Mouse (Mus musculus): ENCODE measurements around the gene Zbed4.
"Not testable (repeated sequence)": the region's sequence is repeated elsewhere in the genome, so short reads cannot be mapped to it uniquely, and the experiment has no call there.

Gene Zbed4

DNA sequence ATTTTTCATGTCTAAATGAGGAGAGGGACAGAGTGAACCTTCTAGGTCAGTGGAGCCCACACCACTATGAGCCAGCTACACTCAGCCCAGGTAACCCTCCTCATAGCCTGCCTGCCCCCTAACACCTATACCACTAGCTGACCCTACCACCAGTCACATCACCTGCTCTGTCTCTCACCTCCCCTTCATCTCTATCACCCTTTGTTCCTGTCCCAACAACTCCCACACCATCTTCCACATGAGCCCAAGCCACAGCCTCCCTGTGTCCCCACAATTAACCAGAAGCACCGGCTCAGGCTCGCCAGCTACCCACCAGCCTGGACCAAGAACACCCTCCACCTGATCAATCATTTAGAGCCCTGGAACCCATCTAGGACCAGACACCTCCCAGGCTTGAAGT lies 58.9 kb downstream of the Zbed4 start:
- DNase-seq (ENCODE audit: low spot score) = no peak

DNA sequence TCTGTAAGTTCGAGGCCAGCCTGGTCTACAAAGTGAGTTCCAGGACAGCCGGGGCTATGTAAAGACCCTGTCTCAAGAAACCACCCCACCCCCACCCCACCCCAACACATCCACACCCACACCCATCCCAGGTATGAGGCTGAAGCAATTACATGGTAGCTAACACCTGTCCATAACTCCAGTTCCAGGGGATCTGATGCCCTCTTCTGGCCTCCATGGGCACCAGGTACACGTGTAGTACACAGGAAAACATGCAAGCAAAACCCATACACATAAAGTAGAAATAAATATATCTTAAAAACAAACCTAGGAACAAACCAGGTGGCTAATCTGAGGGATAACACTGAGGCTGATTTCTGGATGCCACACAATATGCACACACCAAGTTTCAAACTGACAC lies 61.8 kb downstream of the Zbed4 start:
- no peak for DNase-seq (ENCODE audit: low spot score)

DNA sequence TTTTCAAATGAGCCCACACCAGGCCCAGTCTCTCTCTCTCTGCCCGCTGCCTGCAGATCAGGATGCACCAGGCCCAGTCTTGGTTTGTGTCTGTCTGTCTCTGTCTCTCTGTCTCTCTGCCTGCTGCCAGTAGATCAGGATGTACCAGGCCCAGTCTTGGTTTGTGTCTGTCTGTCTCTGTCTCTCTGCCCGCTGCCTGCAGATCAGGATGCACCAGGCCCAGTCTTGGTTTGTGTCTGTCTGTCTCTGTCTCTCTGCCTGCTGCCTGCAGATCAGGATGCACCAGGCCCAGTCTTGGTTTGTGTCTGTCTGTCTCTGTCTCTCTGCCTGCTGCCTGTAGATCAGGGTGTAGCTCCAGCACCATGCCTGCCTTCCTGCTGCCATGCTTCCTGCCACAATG lies 62.4 kb downstream of the Zbed4 start:
- not testable (repeated sequence) for DNase-seq (ENCODE audit: low spot score)

DNA sequence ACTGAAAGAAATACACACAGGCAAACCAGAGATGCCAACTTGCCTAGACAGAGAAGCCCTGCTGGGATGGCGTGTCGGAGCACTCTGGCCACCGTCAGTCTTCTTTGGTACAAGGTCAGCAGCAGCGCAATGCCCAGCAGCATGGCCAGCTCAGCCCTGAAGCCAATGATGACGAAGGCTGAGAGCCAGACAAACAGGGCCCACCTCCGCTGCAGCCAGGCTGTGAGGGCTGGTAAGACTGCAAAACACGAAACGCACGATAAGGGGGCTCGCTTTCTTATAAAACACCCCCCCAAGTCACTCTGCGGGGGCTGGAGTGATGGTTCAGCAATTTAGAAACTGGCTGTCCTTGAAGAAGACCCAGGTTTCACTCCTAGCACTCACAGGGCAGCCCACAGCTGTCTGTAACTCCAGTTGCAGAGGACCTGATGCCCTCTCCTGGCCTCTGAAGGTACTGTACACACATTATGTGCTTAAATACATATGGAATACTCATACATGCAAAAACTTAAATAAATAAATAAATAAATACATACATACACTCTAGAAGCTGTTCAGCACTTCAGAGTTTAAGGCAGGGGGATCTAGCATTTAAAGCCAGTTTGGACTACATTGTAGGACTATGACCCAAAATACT lies 63.1 kb downstream of the Zbed4 start:
- DNase-seq (ENCODE audit: low spot score) = no peak

DNA sequence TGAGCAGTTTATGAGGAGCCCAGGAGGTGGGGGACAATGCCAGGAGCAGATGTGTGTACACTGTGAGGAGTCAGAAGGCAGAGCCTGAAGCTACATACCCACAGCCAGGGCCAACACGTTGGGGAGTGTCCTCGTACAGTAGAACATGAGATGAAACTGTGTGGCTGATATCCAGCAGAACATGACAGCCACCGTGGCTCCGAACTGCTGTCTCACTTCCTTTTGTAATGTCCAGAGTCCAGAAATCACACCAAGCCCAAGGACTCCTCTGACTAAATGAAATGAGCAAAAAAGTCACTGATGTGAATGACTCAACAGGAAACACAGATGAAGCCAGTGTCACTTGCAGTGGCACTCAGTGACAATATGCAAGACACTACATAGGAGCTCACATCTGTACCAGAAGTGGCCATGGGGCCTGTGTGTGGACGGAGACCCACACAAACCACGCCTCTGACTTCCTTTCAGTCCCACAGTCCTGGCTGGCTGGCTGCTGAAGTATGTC lies 63.8 kb downstream of the Zbed4 start:
- DNase-seq (ENCODE audit: low spot score) = no peak

DNA sequence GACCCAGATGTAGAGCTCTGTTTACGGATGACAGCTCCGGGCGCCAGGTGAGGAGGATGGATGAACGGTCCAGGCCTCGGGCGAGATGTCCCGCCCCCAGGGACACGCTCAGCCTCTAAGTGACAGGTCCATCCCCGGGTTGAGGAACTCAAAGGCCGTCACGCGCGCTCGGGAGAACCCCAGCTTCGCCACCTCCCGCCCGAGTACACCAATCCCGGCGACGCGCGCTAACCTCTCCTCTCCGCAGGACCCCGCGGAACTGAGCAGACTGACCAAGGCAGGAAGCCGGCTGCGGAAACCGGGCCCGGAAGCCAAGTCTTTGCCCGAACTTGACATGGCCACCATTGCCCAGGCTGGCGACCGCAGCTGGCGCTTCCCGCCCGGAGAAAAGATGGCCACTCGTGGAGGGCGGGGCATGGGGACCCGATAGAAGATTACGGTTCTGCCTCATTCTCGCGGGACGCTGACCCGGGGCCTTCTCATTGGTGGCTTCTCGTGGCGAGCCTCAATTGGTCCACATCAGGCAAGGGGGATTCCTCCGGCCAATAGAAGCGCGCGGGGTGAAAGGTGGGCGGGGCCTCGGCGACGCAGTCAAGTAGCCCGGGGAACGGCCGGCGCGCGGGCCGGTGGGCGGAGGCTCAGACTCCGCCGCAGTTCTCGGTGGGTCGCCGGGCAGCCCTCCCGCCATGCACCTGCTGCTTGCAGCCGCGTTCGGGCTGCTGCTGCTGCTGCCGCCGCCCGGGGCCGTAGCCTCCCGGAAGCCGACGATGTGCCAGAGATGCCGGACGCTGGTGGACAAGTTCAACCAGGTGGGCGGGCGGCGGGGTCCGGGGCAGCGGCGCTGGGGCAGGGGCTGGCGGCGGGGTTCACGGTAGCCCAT lies 67.8 kb downstream of the Zbed4 start, which contains the start of the genes Alg12 and Creld2:
Gene Alg12 (minus strand): TSS at position 293 of the 880 bp plus-strand sequence.
Gene Creld2 (plus strand): TSS at position 621 of the 880 bp plus-strand sequence.
- peak; percentile 100 for DNase-seq (ENCODE audit: low spot score)

DNA sequence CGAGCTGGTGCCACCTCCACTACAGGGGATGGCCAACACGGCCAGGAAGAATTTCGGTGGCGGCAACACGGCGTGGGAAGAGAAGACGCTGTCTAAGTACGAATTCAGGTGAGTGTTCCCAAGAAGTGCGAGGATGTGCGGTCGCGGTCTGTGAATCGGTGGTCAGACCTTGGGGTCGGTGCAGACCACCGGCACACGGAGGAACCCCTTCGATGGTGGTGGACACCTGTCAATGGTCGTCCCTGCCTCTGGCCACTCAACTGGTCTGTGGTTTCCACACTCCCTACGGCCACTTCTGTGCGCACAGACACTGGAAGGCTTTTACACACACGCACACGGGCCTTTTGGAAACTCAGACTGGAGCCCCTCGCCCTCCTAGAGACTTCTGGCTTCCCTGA lies 68.4 kb downstream of the Zbed4 start:
- DNase-seq (ENCODE audit: low spot score) = no peak

DNA sequence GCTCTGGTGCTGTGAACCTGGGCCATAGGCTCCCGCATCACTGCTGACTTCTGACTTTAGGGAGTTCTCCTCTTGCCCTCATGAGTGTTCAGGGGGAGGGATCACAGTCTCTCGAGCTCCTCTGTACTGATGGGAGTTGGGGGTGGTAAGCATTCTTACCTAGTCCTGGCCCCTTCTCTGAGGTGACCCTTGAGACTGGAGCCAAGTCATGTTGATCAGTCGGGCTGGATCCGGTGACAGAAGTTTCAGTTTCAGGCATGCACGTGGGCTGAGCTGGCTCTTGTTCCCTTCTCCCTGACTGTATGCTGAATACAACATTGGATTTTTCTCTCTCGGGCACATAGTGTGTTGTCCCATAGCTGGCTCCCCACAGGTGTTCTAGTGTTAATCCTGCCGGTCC lies 69.9 kb downstream of the Zbed4 start:
- no peak for DNase-seq (ENCODE audit: low spot score)

DNA sequence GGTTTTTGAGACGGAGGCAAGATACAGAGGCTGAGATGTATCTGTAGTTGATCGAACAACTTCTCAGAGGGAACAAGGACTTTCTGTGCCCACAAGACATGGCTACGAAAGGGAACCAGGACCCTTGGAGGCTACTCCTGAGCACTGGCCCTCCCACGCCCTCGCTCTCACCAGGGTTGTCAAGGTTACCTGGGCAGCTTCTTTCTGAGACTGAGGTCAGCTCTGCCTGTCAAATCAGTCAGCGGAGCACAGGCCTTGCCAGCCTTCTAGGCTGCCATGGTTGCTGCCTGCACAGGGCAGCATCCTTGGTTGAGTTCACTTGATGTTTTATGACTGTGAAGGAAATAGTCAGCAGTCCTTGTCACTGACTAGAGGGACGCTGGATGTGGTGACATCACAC lies 71.1 kb downstream of the Zbed4 start:
- no peak for DNase-seq (ENCODE audit: low spot score)

DNA sequence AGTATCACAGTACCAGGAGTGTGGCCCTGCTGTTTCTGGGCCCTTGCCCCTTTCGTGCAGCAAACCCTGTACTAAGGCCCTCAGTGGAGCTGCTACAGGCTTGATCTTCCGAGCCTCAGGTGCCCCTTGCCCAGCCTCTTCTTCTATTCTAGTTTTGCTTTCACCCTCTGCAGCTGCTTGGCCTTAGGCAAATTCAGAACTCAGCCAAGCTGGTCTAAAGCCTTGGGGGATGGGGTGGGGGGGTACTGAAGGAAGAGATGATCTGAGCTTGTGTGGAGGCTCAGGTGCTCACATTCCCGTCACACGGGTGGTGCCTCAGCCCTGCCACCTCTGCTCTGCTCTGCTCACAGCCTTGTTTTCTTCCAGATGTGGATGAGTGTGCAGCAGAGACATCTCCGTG lies 71.9 kb downstream of the Zbed4 start:
- no peak for DNase-seq (ENCODE audit: low spot score)

DNA sequence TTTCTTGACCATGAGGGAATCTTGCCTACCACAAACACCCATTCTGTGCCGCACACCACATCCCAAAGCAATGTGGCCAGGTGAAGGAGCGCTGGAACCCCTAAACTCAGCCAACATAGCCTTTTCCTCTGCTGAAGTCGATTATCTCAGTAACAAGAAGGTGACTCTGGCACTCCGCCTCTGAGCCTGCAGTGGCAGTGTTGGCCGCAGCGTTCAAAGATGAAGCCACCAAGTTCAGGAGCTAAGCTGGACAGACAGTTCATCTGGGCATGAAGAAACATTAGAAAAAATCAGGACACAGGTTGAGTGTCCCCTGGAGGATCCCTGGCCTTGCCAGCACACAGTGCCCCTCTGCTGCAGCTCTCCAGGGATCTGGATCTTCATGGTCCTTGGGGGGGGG lies 76.0 kb downstream of the Zbed4 start:
- no peak for DNase-seq (ENCODE audit: low spot score)

DNA sequence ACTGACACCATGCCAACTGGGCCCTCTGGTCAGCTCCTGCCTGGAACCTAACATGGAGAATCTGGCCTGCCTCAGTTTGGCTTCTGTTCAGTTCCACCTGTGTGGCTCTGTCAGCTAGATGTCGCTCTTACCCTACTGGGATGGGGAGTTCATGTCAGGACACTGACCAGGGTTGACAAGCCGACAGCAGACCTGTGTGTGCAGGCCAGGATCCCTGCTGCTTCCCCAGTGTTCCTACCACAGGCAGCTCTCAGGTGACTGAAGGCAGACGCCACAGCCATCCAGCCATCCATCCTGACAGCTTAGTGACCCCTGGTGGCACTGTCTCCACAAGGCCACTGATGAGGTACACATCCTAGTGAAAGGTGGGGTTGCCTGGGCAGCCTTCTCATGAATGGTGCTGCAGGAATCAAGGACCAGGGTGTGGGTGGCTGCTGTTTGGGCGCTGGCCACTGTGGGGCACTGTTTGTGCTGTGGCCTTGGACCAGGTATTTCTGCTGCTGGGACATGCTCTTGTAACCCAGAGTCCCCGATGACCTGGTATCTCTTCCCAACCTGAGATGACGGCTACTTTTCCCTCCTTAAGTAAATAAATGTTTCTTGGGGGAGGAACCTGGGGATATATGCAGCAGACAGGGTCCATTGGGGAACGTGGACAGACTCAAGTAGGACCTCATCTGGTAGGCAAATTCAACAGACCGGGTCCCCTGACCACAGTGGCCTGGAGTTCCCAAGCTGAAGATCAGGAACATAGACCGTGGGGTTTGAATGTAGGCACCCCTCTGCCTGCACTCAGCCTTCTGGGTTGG lies 76.7 kb downstream of the Zbed4 start:
- peak; percentile 41 for DNase-seq (ENCODE audit: low spot score)

DNA sequence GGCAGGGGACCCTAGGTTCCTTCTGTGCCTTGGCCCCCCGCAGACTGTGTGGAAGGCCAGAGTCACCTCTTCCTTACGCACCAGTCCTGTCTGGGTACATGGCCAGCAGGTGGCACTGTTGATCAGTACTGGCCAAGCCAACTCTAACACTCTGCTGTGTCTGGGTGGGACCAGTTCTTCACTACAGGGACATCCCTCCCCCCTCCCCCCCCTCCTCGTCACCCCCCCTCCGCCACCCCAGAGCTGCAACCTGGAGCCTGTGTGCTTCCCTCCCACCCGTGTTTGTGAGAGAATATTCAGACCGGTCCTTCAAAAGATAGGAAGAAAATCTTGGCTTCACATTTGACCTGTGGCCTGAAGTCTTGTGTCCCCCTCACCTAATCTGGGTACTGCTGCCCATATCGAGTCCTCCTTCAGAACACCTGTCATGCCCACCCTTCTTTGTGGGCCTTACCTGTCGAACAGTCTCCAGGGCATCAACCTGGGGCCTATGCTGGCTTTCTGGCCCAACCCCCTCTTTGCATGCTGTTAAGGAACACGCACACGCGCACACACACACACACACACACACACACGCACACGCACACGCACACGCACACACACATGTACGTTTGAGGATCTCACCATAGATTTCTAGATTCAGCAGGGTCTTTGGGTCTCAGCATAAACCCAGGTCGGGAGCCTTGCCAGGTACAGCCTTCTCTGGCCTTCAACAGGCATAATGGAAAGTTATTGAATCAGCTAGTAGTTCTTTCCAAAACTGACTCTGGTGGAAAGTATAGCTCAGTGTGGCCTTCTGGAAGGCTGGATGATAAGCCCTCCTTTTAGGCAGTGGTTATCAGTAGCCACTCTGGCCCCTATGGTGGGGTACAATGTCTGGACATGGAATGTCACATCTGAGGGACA lies 77.6 kb downstream of the Zbed4 start:
- DNase-seq (ENCODE audit: low spot score) = peak; percentile 65

DNA sequence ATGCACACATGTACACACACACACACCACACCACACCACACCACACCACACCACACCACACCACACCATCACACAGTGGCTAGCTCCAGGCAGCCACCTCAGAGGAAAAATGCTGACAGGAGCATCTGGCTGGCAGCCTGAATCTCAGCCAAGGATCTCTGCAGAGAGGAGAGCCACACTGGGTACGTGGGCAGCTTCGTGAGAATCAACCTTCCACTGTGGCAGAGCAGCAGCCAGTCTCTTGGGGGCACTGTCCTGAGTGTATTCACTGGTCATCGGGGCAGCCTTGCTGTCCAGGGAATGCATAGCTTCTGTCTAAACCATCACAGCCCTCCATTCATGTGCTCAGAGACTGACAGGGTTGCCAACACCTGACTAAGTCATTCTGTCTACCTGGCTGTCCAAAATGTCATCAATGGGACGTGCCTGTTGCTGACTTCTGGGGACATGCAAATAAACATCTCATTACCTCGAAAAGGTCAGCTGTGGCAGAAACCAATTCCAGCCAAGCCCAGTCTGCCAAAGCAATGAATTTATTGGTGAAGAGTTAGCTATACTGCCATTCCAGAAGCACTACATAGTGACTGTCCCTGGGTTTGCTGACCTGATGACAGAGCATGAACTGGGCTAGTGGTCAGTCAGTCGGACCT lies 78.5 kb downstream of the Zbed4 start:
- no peak for DNase-seq (ENCODE audit: low spot score)

DNA sequence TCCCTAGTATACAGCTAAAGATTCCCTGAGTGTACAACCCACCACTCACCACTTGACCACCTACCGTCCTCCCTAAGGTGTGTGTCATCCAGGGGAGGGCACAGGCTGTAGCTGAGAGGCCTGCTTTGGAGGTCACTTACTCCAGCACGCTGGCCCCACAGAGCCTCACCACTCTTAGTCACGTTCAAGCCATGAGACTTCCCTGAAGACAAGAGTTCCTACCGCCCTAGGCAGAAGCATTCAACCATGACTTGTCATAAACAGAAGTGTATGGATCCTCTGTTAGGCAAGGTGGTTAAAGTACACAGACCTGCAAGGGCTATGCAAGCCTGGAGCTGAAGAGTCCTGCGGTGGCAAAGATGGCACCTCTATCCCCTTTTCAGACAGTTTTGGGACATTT lies 79.2 kb downstream of the Zbed4 start:
- no peak for DNase-seq (ENCODE audit: low spot score)

DNA sequence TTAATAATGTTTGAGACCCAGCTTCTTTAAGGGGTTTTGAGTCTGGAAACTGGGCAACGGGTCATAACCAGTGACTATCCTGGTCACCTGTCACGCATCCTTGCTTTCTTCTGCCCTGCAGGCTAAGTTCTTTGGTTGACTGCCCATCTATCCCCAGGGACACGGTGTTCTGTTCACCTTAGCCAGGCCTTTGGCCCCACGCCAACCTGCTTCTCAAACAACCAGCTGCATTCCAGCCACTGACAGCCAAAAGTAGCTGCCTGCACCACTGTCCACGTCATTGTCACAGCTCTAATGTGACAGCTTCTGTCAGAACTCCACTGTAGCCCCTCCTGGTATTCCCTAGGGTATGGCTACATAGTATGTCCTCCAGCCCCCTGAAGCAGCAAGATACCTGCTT lies 80.0 kb downstream of the Zbed4 start:
- DNase-seq (ENCODE audit: low spot score) = no peak

DNA sequence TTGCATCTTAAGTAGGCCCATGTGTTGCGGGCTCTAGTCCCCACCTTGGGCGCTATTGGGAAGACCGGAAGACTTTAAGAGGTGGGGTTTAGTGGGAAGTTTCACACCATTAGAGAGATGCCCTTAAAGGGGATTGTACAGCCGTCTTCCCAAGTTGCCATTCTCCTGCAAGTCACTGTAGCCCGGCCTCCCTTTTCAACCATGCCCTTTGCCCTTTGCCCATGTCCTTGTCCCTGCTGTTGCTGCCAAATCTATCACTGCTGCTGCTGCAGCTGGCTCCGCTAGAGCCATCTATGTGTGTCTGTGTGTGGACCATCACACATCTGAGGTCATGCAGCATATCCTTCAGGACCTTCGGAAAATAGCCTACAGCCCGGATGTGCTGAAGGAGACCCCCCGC lies 81.1 kb downstream of the Zbed4 start:
- no peak for DNase-seq (ENCODE audit: low spot score)
